Mouse (Mus musculus) hindbrain, embryonic 12.5 days (tissue): ENCODE measurements around the gene Rcc1. TPM values are rescaled to one million over a fixed set of nuclear protein-coding genes. Genes with fewer than 3 reads are reported as not detected.
A peak's percentile ranks its signal among the peaks of the same experiment; 100 is the strongest.

Experiments
- ATAC-seq: fragments of 200-750 bp; cut with Nextera tagmentation; 2 replicates; pipeline ENCODE4 v1.8.0; 2017; ENCODE audit warnings: moderate TSS enrichment; ENCODE audit not compliant: low FRiP score
- H3K27ac ChIP-seq: fragments of 300-500 bp; sonication (generic); 2 replicates; pipeline ENCODE4 v1.5.1; 2016; ENCODE audit warnings: mild to moderate bottlenecking
- H3K27me3 ChIP-seq: fragments of 300-500 bp; sonication (generic); 2 replicates; pipeline ENCODE4 v1.6.1; 2016; ENCODE audit warnings: mild to moderate bottlenecking
- H3K36me3 ChIP-seq: fragments of 300-500 bp; sonication (generic); 2 replicates; pipeline ENCODE4 v1.6.1; 2016; ENCODE audit warnings: mild to moderate bottlenecking
- H3K4me1 ChIP-seq: fragments of 300-500 bp; sonication (generic); 2 replicates; pipeline ENCODE4 v1.6.1; 2016
- H3K4me2 ChIP-seq: fragments of 300-500 bp; sonication (generic); replicated peaks from 2 replicates; pipeline ENCODE4 v1.6.1; 2016; ENCODE audit warnings: mild to moderate bottlenecking
- H3K4me3 ChIP-seq: fragments of 300-500 bp; sonication (generic); 2 replicates; pipeline ENCODE4 v1.5.1; 2016; ENCODE audit warnings: mild to moderate bottlenecking
- H3K9ac ChIP-seq: fragments of 300-500 bp; sonication (generic); 2 replicates; pipeline ENCODE4 v1.6.1; 2016; ENCODE audit warnings: mild to moderate bottlenecking, moderate library complexity
- H3K9me3 ChIP-seq: fragments of 300-500 bp; sonication (generic); replicated peaks from 2 replicates; pipeline ENCODE4 v1.6.1; 2016; ENCODE audit warnings: mild to moderate bottlenecking
- WGBS: fragments of 180-500 bp; shearing (Covaris S2); methylation state at CpG from one replicate; pipeline ENCODE4 v1.1.7; 2016; 5-methylcytosine and 5-hydroxymethylcytosine counted together
- polyA plus RNA-seq: library from polyadenylated mRNA; unstranded; fragments of >200 nt; fragmentation: Nextera tagmentation; extraction: Ambion mirVana; gene quantifications from 2 replicates; pipeline ENCODE4 v1.2.1, GENCODE M21; 2016

The Rcc1 gene
- polyA plus RNA-seq, 1 experiment from 2014 or later = 67.5 TPM

GRCm38 (mm10) chr4:132351401-132351800 is 2.0 kb downstream of the Rcc1 start:
- Histone ChIP-seq H3K4me2 (peak overlapping the region; percentile 85), H3K9ac (no peak overlapping the region), H3K27ac (no peak overlapping the region), H3K9me3 (no peaks in the 10 kb centered on the region), H3K36me3 (peaks cover 16% of the 10 kb centered on the region), H3K4me1 (peaks cover 18% of the 10 kb centered on the region), H3K4me3 (no peak overlapping the region), H3K27me3 (no peaks in the 10 kb centered on the region)
- 44% methylated on average over 1 of the region's 1 CpGs for WGBS
- ATAC-seq = no peak

GRCm38 (mm10) chr4:132350854-132351253 is 2.6 kb downstream of the Rcc1 start:
- Histone ChIP-seq H3K9ac (no peak overlapping the region), H3K36me3 (peaks cover 12% of the 10 kb centered on the region; the same call in 1 of the 2 replicates), H3K9me3 (no peaks in the 10 kb centered on the region), H3K27ac (no peak overlapping the region), H3K4me1 (peaks cover 18% of the 10 kb centered on the region), H3K4me3 (no peak overlapping the region), H3K27me3 (no peaks in the 10 kb centered on the region), H3K4me2 (no peak overlapping the region)
- ATAC-seq = no peak
- WGBS = 62% methylated on average over 3 of the region's 3 CpGs

- no peaks in the 10 kb centered on the region for H3K27me3 ChIP-seq
- no peak overlapping the region for H3K9ac ChIP-seq
- H3K27ac ChIP-seq = no peak overlapping the region
- no peaks in the 10 kb centered on the region for H3K9me3 ChIP-seq
- H3K36me3 ChIP-seq = peaks cover 12% of the 10 kb centered on the region; the same call in 1 of the 2 replicates
- WGBS = 39% methylated on average over 2 of the region's 2 CpGs
- H3K4me3 ChIP-seq = no peak overlapping the region
- no peak overlapping the region for H3K4me2 ChIP-seq
- peaks cover 18% of the 10 kb centered on the region for H3K4me1 ChIP-seq
- ATAC-seq = no peak
These were observed 3.2 kb downstream of the Rcc1 start for GRCm38 (mm10) chr4:132350123-132350740.

GRCm38 (mm10) chr4:132349495-132350122 is 3.8 kb downstream of the Rcc1 start:
- no peak overlapping the region for H3K9ac ChIP-seq
- 61% methylated on average over 3 of the region's 3 CpGs for WGBS
- no peak for ATAC-seq

GRCm38 (mm10) chr4:132346661-132347060 is 6.7 kb downstream of the Rcc1 start:
- Histone ChIP-seq H3K9me3 (no peaks in the 10 kb centered on the region), H3K4me1 (peaks cover 27% of the 10 kb centered on the region), H3K36me3 (peaks cover 12% of the 10 kb centered on the region; the same call in 1 of the 2 replicates), H3K27me3 (no peaks in the 10 kb centered on the region), H3K27ac (no peak overlapping the region), H3K4me2 (no peak overlapping the region), H3K9ac (no peak overlapping the region), H3K4me3 (no peak overlapping the region)
- 54% methylated on average over 3 of the region's 3 CpGs for WGBS
- no peak for ATAC-seq

More at GRCm38 (mm10) chr4:132349495-132350122, 3.8 kb downstream of the Rcc1 start:
- H3K4me3 ChIP-seq = no peak overlapping the region
- H3K27me3 ChIP-seq = no peaks in the 10 kb centered on the region
- peaks cover 12% of the 10 kb centered on the region; the same call in 1 of the 2 replicates for H3K36me3 ChIP-seq
- H3K4me2 ChIP-seq = no peak overlapping the region
- peaks cover 21% of the 10 kb centered on the region for H3K4me1 ChIP-seq
- H3K27ac ChIP-seq = no peak overlapping the region
- no peaks in the 10 kb centered on the region for H3K9me3 ChIP-seq

GRCm38 (mm10) chr4:132346261-132346660 is 7.1 kb downstream of the Rcc1 start:
- no peak overlapping the region for H3K27ac ChIP-seq
- H3K27me3 ChIP-seq = no peaks in the 10 kb centered on the region
- peaks cover 8% of the 10 kb centered on the region; the same call in 1 of the 2 replicates for H3K36me3 ChIP-seq
- no peak overlapping the region for H3K9ac ChIP-seq
- WGBS = 83% methylated on average over 4 of the region's 4 CpGs
- H3K4me1 ChIP-seq = peaks cover 23% of the 10 kb centered on the region
- H3K9me3 ChIP-seq = no peaks in the 10 kb centered on the region
- ATAC-seq = no peak
- H3K4me3 ChIP-seq = no peak overlapping the region
- no peak overlapping the region for H3K4me2 ChIP-seq

GRCm38 (mm10) chr4:132345843-132346212 is 7.6 kb downstream of the Rcc1 start:
- ATAC-seq = peak; percentile 49; the same call in 1 of the 2 replicates
- no peaks in the 10 kb centered on the region for H3K9me3 ChIP-seq
- no peaks in the 10 kb centered on the region for H3K27me3 ChIP-seq
- no peak overlapping the region for H3K9ac ChIP-seq
- peak overlapping the region; percentile 82; the same call in 1 of the 2 replicates for H3K4me3 ChIP-seq
- H3K36me3 ChIP-seq = peaks cover 3% of the 10 kb centered on the region; the same call in 1 of the 2 replicates
- no peak overlapping the region for H3K27ac ChIP-seq
- peaks cover 23% of the 10 kb centered on the region for H3K4me1 ChIP-seq
- no peak overlapping the region; the same call in 1 of the 2 replicates for H3K4me2 ChIP-seq
- WGBS = 50% methylated on average over 5 of the region's 5 CpGs

GRCm38 (mm10) chr4:132345135-132345842 is 8.1 kb downstream of the Rcc1 start:
- H3K4me1 ChIP-seq = peaks cover 23% of the 10 kb centered on the region

GRCm38 (mm10) chr4:132344403-132345134 is 8.8 kb downstream of the Rcc1 start:
- Histone ChIP-seq H3K36me3 (peaks cover 5% of the 10 kb centered on the region), H3K9me3 (no peaks in the 10 kb centered on the region), H3K4me3 (peak overlapping the region; percentile 82), H3K9ac (peak overlapping the region; percentile 82), H3K27me3 (no peaks in the 10 kb centered on the region), H3K27ac (no peak overlapping the region), H3K4me1 (peaks cover 23% of the 10 kb centered on the region), H3K4me2 (peak overlapping the region; percentile 98)
- 9% methylated on average over 13 of the region's 13 CpGs for WGBS
- ATAC-seq = peak; percentile 3; the same call in 1 of the 2 replicates

More at GRCm38 (mm10) chr4:132345135-132345842, 8.1 kb downstream of the Rcc1 start:
- Histone ChIP-seq H3K27ac (peak overlapping the region; percentile 70; the same call in 1 of the 2 replicates), H3K36me3 (no peaks in the 10 kb centered on the region), H3K9ac (peak overlapping the region; percentile 82), H3K27me3 (no peaks in the 10 kb centered on the region), H3K4me3 (peak overlapping the region; percentile 82), H3K4me2 (peak overlapping the region; percentile 98), H3K9me3 (no peaks in the 10 kb centered on the region)
- under 1% methylated on average over 83 of the region's 83 CpGs for WGBS
- peak; percentile 83 for ATAC-seq

- Histone ChIP-seq H3K9ac (no peak overlapping the region), H3K9me3 (no peaks in the 10 kb centered on the region), H3K27ac (no peak overlapping the region), H3K36me3 (peaks cover 33% of the 10 kb centered on the region), H3K4me3 (no peak overlapping the region), H3K4me2 (no peak overlapping the region), H3K27me3 (no peaks in the 10 kb centered on the region), H3K4me1 (peaks cover 23% of the 10 kb centered on the region)
- ATAC-seq = no peak
- WGBS = 86% methylated on average over 3 of the region's 3 CpGs
These were observed 12.0 kb downstream of the Rcc1 start for GRCm38 (mm10) chr4:132341451-132341850.

- no peak for ATAC-seq
- H3K4me2 ChIP-seq = no peak overlapping the region
- H3K4me3 ChIP-seq = no peak overlapping the region
- no peaks in the 10 kb centered on the region for H3K27me3 ChIP-seq
- no peak overlapping the region for H3K9ac ChIP-seq
- H3K9me3 ChIP-seq = no peaks in the 10 kb centered on the region
- peaks cover 13% of the 10 kb centered on the region for H3K4me1 ChIP-seq
- H3K27ac ChIP-seq = no peak overlapping the region
- peaks cover 52% of the 10 kb centered on the region for H3K36me3 ChIP-seq
- 96% methylated on average over 13 of the region's 13 CpGs for WGBS
These were observed 14.5 kb downstream of the Rcc1 start for GRCm38 (mm10) chr4:132338943-132339342.

GRCm38 (mm10) chr4:132332880-132333279 is 20.5 kb downstream of the Rcc1 start:
- whole genome bisulfite sequencing = 87% methylated on average over 6 of the region's 6 CpGs
- H3K9me3 ChIP-seq = no peaks in the 10 kb centered on the region
- no peak overlapping the region for H3K27ac ChIP-seq
- ATAC-seq = no peak
- no peak overlapping the region for H3K4me2 ChIP-seq
- H3K4me3 ChIP-seq = no peak overlapping the region
- H3K36me3 ChIP-seq = peaks cover 51% of the 10 kb centered on the region
- no peaks in the 10 kb centered on the region for H3K27me3 ChIP-seq
- no peak overlapping the region for H3K9ac ChIP-seq
- peaks cover 10% of the 10 kb centered on the region for H3K4me1 ChIP-seq
